Mouse (Mus musculus) megakaryocyte, embryonic 14.5 days (primary cell): ENCODE measurements around the gene Auts2.

Source experiments
- FLI1 ChIP-seq: IDR thresholded peaks from 2 replicates; pipeline ENCODE4 v1.6.1; 2012; ENCODE audit warnings: low read length, inconsistent platforms, mixed read lengths
- GATA1 ChIP-seq: IDR thresholded peaks from 3 replicates; pipeline ENCODE4 v1.6.1; 2012; ENCODE audit warnings: mixed read lengths, low read length, inconsistent platforms, borderline replicate concordance

- TF ChIP-seq GATA1 (no peak), FLI1 (no peak)
Observed at GRCm38 (mm10) chr5:131750330-131750729, 792.8 kb downstream of the Auts2 start.
